Mouse (Mus musculus) kidney, adult 11 months (tissue): Measurements from ENCODE around the gene Nox3.

ENCODE experiments used
- DNase-seq: peaks from one replicate; pipeline ENCODE4 v3.0.0; 2022

Nox3 gene

DNA sequence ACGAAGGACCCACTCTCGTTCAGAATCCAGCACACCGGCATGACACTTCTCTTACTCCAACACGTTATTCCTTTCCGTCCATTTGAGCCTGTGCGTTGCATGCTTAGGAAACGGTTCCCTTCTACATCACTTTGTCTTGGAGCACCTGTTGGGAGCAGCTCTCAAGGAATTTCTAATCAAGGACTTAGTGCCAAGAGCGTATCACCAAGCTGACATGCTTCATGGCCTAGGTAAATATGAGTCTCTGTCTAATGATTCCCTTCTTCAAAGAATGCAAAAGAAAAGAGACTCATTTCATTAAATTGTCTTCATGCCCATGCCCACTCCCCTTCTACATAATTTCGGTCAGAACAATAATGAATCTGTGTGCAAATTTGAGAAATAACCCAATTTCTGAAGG is at the start of gene Nox3:
Gene Nox3, minus strand, starts transcription at position 101 of the 400 bp plus-strand sequence.
- DNase-seq, result no peak

DNA sequence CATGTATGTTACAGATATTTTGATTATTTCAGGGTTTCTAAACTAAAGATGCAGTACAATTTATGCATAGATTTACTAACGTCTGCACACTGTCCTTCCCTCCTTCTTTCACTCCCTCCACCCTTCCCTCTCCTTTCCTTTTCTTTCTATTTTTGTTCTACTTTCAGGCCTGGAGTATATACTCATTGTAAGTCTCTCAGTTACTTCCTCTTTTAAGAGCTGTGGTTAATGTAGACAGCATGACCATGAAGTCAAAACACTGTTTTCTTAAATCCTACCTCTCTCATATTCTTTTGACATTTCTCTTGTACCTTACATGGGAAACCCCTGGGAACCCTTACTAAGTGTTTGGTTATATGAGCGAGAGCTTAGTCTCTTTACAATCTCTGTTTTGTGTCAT is 48.3 kb upstream of the Nox3 start:
- DNase-seq, result no peak

DNA sequence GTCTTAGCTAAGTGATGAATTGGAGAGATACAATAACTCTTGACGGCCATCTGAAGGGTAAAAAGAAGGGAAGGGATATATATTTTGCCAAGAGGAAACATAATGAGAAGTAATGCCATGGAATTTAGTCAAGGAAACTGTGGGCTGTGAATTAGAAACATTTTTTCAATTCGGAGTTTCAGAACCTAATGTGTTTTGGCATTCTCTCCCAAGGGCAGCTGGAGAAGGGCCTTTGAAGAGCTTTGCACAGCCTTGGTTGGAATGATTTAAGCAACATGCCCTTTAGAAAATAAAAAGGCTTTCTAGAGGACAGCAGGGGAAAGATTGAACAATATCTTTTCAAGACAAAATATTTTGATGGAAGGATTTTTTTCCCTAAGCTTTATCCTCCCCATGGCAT is 40.9 kb upstream of the Nox3 start:
- no peak for DNase-seq

DNA sequence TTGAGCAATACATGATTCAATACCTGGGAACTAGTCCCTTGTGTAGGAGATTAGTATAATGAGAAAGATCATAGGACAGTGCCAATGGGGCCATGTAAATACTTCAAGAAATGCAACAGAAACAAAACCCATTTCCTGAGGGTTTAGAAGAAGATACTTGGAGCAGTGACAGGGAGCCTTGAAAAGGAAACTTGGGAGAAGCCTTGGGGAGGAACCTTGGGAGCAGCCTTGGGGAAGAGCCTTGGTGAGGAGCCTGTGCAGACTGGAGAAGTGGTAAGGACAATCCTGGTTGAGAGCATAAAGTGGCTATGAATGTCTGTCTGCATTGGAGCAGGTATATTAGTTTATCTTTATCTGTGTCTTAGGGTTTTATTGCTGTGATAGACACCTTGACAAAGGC is 38.2 kb upstream of the Nox3 start:
- no peak for DNase-seq

DNA sequence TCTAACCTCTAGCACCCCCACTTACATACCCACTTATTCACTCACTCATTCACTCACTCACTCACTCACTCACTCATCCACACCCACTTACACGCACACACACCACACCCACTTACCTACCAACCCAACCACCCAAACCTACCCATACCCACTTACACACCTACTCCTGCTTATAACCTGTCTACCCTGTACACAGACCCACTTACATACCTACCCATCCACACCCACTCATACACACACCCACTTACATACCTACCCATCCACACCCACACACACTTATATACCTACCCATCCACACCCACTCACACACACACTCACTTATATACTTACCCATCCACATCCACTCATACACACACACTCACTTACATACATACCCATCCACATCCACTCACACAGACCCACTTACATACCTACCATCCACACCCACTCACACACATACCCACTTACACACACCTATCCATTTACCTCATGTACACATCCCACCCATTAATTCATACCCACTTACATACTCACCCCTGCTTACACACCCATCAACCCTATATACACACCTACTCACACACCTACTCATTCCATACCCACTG is 9.4 kb upstream of the Nox3 start:
- no peak for DNase-seq

DNA sequence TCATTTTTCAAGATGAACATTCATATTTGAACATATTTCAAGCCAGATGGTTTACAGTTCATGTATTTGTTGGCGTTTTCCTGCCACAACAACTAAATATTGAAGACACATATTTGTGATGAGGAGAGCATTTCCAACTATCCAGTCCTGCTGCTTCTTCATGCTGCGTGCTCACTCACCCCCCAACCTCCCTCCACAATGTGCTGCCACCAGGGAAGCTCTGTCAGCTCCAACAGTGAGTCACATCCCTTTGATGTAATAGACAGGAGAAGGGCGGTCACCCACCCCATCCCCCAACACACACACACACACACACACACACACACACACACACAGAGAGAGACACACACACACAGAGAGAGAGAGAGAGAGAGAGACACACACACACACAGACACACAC is 6.3 kb upstream of the Nox3 start:
- DNase-seq, result no peak

DNA sequence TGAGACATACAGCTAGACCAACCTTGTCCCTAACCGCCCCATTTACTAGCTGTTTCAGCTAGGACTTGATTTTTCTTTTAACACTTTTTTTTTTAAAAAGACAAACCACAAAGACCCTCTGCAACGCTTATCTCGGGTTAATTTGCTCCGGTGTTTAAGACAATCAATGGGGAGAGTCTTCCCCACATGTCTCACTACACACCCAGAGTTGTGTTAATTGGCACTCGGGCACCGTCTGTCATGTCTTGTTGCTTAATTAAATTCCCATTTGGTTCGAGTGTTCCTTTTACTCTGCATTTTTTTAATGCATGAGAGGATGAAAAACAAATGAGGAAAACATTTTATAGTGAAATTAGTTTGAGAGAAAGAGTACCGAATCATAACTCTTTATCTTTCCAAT is 3.2 kb downstream of the Nox3 start:
- no peak for DNase-seq

DNA sequence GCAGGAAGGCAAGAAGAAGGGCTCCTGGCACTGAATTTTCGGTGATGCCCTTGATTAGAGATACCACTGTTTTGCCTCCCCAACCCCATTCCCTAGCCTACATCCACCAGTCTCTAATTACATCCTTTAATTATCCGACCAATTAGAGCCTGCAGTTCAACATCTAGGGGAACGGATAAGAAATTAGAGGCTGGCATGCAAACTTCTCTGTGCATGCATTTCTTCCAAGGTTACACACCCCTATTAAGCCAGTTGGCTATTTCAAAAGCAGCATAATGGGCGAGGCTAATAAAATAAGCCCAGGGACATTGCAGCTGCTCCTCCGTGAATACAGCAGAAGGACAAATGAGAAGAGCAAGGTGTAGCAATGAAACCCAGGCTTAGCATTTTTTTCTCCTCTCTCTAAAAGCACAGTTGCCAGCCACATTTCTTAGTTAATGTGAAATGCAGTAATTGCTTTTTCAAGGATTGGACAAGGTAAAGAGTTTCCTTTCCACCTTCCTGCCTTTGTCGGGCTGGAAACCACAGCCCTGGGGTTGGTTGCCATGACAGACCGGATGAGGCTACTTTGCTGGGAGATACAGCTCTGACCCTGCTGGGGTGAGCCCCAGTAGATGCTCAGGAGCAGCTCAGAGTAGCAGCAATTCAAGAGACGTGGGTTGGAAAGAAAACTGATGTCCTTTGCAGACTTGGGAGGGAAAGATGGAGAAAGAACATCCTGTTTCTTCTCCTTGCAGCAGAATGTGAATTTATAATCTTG is 5.4 kb downstream of the Nox3 start:
- DNase-seq, result no peak

DNA sequence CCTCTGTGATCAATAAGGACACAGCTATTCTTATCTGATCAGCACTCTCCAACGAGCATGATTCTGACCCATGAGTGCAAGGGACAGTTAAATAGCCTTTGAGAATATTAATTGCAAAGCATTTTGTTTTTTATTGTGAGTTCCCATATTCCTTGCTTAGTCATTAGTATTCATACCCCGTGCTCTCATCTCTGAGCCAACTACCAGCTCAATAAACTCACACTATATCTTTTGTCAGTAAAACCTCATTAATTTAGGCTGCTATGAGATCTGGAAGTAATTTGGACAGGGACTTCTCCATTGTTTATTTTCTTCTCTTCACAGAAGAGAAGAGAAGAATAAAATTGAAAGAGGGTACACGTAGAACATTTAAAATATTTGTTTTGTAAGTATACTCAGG is 12.4 kb downstream of the Nox3 start:
- no peak for DNase-seq

DNA sequence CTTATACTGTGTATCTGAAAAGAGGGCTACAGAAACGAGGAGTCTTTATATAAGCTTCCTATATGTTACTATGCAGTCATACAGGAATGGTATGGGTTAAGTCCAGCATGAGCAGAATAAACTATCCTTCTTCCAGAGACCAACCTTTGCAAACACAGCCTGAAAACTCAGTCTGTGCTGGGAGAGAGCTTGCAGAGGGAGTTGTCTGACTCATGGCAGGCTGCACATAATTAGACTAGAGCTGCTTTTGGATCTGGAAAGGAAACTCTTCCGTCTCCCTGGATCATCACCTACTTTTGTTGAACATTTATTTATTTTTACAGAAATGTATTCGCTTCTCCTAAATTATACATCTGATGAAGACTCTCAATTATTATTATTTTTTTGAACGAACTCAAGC is 26.8 kb downstream of the Nox3 start:
- DNase-seq, result no peak

DNA sequence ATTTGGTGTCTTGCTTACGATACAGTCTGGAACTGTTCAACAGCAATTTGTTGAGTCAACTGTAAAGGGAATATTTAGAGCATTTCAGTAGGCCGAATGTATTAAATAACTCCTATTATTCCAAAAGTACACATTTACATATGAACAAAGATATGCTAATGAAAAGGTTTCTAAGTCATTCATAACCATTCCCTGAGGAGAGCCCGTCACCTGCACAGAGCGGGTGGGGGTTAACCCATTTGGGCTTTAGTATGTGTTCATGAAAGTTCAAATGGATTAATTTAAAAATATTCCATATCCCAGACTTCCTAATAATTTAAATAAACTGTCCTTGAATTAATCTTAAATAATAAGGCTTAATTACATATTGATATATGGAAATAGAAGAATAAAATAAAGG is 28.8 kb downstream of the Nox3 start:
- DNase-seq, result no peak

DNA sequence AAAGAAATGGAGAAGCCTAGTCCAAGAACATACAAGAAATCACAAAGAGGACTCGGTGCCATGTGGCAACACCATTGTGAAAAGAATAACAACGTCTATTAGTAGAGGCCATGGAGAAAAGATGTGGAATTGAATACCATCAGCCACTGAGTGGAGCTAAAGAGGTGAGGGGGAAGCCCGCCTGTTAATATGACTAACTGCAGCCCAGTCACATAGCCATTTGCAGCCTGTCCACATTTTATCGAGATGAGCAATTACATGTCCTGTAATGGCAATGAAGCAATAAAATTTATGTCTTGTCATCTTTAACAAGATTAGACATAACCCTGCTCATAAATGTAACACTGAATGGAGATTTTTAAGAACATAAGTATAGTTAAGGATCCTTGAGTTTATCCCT is 30.7 kb downstream of the Nox3 start:
- DNase-seq, result no peak

DNA sequence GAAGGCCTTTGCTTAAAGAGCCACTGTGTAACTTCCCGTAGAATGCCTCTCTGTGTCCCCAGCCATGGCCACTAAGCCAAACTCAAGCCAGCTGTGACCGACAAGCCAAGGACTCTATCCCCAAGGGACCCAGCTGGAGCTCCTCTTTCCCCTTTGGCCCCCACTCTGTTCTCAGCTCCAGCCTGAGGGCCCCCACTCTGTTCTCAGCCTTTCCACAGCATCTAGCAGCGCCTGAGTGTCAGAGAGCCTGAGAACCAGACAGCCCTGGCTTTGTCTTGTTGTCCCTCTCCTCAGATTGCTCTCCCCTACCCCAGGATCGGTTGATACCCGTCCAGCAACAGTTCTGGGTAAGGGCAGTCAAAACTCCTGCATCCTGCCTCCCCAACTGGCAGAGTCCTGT is 36.6 kb downstream of the Nox3 start:
- DNase-seq, result no peak

DNA sequence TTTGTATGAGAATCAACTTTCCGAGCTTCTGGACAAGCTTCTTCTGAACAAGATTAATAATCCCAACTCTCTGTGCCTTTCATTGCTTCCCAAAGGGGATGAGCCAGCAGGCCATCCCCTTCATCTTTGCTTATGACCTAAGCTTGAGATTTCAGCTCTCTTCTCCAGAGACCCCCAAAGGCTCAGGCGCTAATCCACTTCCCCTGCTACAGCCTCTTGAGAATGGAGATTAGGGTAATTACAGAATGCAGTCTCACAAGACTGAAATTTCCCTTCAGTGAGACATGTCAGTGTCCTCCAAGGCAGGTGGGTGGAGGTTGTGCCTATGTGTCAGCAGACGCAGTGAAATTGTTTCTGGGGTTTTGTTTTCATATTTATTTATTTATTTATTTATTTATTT is 45.7 kb downstream of the Nox3 start:
- DNase-seq, result no peak

DNA sequence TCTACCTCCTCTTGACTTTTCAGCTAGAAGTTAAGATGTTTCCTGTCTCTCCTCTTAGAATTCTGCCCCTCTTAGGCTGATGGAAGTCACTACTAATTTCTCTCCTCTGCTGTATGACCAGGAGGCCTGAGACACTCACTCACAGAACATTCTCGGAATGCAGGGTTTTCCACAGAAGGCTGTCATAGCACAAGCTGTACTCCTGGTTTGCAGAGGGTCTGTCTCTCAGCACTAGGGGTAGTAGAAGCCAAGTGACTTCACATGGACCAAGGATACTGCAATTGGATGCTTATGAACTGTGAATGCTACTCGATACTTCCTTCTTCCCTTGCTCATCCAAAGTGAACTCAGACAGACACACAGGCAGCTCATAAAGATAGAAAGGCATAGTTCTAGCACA is 52.5 kb downstream of the Nox3 start:
- DNase-seq, result no peak

DNA sequence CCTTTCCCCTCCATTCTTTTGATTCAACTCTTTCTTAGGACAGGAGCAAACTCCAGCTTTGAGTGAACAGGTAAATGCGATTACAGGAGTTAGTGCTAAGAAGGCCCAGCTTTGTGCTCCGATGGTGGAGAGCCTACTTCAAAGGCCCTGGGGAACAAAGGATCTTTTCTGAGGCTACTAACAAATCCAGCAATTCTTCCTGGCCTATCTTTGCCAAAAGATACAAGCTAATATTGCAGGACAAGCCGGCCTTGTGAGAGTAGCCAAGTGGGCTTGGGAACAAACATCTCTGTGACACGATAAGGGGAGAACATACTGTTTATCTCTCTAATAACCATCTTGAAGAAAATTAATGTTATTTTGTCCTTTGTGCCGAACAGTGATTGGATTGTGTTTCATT is 54.6 kb downstream of the Nox3 start:
- no peak for DNase-seq

DNA sequence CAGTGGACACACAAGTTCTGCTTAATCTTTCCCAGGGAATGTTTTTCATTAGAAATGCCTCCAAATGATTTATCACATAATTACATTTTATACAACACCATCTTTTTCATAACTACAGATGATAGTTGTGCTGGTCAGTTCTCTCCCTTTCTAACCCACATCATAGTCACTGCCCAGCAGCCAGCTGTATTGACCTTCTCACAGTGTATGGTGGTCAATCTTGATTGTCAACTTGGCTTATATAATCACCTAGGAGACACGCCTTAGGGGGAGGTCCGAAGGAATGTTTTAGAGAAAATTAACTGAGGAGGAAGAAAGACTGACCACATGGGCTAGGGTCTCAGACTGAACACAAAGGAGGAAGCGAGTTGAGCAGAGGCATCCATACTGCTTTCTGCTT is 57.3 kb downstream of the Nox3 start:
- DNase-seq, result no peak

DNA sequence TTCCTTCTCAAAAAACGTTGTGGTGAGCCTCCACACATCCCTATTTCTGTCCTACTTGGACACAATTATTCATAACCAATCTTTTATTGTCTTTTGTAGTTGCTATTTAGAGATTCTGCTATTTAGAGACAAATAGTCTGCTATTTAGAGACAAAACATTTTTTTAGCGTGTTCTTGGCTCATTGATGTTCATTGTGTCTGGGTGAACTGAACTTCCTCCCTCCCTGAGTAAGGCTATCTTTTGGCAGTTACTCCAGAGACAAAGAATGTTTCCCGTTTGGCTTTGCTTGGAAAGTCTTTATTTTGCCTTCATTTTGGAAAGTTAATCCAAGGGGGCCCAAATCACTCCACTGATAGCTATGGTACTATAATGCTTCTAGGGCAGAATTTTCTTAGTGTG is 63.6 kb downstream of the Nox3 start:
- no peak for DNase-seq

DNA sequence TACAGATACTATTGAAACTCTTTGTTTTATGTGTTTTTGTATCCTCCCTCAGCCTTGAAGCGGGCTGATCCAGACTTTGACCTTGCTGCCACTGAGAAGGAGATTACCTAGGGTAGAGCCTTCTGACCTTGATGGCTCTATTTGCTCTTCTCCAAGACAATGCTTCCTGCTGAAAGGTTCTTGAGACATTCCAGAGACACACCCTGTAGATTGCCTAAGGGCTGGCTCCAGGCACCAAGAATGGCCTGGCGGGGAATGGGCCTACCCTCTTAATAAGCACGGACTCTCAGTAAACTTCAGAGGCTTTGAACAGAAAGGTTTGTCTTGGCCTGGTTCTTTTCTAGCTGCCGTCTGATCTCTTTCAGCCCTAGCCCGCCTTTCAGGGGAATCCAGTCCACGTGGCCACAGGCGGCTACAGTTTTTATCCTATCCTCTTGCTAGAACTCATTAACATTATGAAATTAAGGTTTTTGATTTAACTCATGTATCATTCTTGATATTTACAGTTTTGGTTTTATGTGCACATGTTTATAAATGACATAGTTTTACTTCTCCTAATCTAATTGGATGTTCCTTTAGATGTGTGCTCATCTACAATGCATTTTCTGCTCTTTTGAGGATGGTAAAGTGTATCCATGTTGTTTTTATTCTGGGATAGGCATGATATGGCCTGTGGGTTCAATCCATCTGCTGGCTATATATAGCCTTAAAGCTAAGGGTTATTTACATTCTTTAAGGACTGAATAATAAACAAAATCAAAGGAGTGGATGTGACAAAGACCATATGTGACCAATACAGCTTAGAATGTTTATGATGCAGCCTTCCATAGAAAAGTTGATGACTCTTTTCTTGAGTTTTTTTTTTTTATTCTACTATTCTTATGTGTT is 79.5 kb downstream of the Nox3 start:
- DNase-seq, result no peak

DNA sequence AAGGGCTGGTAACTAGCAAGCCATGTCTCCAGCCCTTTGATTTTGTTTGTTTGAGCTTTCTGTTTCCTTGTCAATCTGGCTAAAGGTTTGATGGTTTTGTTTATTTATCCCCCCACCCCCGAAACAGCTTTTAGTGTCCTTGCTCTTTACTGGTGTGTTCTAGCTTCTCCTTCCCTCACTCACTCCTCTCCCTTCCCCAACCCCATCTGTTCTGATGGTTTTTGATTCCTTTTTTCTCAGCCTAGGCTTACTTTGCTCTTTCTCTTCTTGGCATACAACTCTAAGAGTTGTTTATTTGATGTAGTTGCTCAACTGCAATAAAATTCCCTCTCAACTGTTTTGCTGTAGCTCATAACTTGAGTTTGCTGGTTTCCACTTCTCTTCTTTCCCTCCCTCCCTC is 80.5 kb downstream of the Nox3 start:
- DNase-seq, result no peak

DNA sequence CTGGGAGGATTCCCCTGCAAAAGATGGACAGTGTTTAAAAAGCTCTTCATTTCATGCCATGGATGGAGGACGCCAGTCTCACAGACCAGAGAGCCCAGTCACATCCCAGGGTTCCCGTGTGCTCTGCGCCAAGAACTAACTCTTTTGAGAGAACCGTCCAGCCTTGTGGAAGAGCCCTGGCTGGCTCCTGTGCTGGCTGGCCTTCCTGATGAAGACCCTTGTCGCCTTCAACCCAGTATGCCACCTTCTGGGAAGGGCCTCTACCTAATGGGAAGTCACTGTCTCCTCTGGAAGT is 84.3 kb downstream of the Nox3 start:
- no peak for DNase-seq

DNA sequence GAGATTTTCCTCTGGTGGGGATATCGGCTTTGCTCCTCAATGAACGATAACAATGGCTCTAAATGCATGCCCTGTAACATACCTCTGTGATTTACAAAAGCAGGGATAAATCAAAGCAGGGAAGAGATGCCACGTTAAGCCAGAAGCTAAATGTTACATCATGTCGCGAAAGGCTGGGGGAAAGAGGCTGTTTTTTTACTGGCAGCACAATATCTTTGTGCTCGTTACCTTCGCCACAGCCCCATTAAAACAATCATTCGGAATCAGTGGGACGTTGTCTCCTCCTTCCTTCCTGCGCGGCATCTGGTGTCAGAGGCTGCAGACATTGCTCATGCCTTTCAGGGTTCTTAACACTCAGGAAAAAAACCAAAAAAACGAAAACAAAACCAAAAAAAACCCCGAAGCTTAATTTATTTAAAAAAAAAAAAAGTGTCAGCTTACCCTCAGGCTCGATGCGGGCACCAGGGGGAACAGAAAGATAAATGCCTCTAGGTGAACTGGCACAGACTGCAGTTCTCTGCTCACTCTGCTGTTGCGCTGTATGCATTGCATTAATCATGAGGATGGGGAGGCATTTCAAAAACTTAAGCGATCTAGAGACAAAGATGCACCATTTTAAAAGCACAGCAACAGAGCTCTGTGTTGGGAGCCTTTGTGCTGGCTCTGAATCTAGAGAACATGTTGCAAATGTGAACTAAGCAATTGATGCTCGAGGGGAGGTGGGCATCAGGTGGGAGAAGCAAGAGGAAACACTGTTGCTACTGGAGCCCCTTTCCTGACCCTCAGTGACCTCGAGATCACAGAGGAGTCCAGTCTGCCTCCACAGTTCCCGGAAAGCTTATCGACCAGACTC is 84.9 kb downstream of the Nox3 start:
- DNase-seq, result no peak

DNA sequence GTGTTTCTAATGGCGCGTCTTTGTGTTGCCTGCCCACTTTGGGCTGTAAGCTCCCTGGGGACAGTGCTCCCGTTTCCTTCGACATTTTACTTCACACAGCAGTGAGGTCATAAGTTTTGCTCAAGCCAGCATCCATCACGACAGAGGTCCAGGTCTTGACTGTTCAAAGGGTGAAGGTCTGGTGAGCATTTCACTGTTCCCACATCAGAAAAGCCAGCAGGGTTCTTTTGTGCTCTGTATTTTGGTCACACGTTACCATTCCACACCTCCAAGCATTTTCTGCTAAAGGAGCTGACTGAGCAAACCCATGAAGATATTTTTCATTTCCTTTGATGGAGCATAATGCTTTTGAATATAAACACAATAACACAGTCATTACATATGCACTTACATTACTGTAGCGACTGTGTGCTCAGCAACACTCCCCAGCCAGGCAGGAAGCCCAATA is 85.7 kb downstream of the Nox3 start:
- DNase-seq, result no peak
